Mouse (Mus musculus): ENCODE results near the gene Pigo. TPM values are rescaled to one million over a fixed set of nuclear protein-coding genes. Genes with fewer than 3 reads are reported as not detected.
"Not testable (repeated sequence)": the region's sequence is repeated elsewhere in the genome, so short reads cannot be mapped to it uniquely, and the experiment has no call there.

The Pigo gene
- total RNA-seq, 2 experiments from 2014 or later = 4.8 to 10.2 TPM

DNA sequence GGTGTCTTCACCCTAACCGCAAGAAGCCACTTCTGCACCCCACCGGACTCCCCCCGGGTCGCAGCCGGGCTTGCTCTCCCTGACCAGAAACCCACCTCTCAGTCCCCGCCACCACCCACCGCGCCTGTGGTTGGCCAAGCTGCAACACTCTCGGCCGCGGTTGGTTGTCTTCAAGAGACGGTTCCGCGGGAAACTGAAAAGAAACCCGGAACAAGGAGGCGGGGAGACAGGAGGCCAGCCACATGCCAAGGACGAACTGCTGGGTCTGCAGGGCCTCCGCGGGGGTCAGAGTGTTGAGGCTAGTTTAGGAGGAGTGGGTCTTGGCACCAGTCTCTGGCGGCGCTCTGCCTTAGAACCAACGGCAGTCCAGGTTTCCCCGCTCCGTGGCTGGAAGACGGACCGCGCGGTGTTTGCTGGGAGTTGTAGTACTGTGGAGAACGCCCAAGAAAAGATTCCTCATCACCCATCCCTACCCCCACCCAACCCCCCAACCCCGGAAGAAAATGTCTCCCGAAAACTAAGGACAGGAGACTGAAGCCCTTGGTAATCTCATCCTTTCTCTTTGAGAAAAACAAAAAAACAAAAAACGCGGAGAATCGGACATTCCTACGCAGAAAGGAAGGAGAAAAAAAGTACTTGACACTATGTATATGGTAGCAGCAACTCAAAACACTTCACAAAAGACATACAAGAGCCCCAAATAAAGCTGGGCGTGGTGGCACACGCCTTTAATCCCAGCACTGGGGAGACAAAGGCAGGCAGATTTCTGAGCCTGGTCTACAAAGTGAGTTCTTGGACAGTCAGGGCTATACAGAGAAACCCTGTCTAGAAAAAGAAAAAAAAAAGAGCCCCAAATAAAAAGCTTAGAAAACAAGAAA lies 15.2 kb downstream of the Pigo start, which contains the start of gene Fancg:
Gene Fancg (minus strand): TSS at position 346 of the 878 bp plus-strand sequence.
- peak; percentile 89 for ATAC-seq (replicated peaks; ENCODE audit: low FRiP score, poor library complexity, severe bottlenecking)

DNA sequence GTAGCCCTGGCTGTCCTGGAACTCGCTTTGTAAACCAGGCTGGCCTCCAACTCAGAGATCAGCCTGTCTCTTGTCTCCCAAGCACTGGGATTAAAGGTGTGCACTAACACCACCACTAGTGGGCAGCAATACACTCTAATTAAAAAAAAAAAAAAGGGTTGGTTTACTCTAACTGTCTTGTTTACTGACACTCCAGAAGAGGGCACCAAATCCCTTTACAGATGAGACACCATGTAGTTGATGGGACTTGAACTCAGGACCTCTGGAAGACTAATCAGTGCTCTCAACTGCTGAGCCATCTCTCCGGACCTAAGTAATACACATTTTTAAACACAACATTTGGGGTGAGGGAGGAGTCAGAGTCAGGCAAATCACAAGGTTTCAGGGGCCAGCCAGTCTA lies 19.9 kb downstream of the Pigo start:
- peak; percentile 66 for ATAC-seq (replicated peaks; ENCODE audit: low FRiP score, poor library complexity, severe bottlenecking)

DNA sequence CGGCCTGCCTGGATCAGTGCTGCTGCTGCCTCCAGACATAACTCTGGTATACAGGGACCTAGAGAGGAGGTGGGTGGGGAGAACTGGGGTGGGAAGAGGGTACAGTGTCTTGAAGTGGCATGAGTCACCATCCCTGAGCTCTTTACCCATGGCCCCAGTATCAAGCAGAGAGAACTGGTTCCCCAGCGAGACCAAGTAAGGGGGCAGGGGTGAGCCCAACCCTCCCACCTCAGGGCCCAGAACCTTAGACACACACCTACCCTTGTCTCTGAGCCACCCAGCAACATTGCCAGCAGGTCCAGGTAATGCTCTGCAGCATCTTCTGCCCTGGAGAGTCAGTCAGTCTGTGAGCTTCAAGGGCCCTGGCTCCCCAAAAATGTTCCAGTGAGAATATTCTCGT lies 20.7 kb downstream of the Pigo start:
- ATAC-seq (replicated peaks; ENCODE audit: low FRiP score, poor library complexity, severe bottlenecking) = no peak

DNA sequence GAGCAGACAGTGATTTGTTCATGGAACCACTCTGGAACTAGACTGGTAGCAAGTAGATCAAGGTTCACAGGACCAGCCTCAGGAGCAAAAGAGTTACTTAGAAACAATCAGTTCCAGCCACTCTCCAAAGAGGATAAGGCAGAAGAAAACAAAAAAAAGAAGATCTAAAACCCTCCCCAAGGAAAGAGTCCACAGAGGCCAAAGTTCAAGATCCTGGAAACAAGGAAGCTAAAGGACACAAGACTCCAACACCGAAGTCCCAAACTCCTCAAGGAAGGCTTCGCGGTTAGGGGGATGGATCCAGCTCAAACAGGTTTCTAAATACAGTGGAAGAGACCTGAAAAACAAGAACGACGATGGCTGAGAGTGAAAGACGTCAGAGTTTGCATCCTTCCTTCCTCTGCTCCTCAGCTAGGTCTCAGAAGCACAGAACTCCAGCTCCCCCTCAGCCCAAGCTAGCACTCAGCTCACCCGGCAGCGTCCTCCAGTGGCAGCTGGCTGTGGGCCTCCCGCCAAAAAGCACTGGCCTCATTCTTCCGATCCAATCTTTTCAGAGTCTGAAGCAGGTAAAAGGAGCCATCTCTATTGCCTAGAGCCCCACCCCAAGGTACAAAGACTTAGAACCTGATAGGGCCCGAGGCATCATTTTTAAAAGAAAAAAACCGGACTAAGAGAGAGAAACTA lies 22.7 kb downstream of the Pigo start:
- no peak for ATAC-seq (replicated peaks; ENCODE audit: low FRiP score, poor library complexity, severe bottlenecking)

DNA sequence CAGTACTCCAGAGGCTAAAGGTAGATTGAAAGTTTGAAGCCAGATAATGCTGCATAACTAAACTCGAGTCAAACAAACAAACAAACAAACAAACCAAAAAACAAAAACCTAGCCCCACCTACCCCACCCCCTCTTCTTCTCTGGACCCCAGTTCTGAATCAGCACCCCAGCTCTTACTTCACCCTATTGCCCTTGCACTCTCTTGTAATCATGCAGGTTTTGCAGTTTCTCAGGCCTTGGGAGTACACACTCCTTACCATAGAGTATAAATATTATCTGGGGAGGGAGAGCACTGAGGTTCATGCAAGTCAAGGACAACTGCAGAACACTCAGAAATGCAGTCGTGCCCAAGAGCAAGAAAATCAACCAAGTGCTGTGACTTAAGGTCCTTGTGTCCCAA lies 24.3 kb downstream of the Pigo start:
- no peak for ATAC-seq (replicated peaks; ENCODE audit: low FRiP score, poor library complexity, severe bottlenecking)

DNA sequence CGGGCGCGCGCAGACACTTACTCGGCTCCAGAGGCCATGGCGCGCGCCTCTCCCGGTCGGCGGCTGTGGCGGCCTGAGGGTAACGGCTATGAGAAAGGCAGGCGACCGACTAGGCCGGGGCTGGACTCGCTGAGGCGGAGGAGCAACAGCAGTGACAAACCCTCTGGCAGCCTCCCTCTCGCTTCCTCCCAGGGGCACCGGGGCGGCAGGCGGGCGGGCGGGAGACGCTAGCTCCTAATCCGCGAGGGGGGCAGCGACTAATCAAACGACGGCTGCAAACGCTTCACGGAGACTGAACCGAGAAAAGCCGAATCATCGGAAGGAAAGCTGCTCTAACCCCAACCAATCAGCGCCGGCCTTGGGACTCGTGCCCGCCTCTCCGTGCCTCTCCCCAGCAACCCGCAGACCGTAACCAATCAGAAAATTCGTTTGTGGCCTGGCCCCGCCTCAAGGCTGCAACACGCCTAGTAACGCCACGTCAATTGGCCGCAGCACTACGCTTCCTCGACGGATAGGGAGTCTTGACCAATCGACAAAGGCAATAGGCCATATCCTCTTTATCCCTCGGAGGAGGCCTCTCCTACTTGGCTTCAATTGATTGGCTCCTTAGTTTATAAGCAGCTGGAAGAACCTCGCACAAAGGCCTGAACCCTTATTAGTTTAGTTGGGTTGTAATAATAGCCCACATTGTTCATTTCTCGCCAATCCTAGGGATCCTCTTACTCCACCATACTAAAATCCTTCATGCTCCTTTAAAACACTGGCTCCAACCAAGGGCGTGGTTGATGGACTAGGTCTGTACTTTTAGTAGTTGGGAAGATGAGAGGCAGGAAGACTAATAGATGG lies 25.3 kb downstream of the Pigo start, which contains the start of gene Vcp:
Gene Vcp (minus strand): TSS at position 367 of the 846 bp plus-strand sequence.
- ATAC-seq (replicated peaks; ENCODE audit: low FRiP score, poor library complexity, severe bottlenecking) = peak; percentile 92

DNA sequence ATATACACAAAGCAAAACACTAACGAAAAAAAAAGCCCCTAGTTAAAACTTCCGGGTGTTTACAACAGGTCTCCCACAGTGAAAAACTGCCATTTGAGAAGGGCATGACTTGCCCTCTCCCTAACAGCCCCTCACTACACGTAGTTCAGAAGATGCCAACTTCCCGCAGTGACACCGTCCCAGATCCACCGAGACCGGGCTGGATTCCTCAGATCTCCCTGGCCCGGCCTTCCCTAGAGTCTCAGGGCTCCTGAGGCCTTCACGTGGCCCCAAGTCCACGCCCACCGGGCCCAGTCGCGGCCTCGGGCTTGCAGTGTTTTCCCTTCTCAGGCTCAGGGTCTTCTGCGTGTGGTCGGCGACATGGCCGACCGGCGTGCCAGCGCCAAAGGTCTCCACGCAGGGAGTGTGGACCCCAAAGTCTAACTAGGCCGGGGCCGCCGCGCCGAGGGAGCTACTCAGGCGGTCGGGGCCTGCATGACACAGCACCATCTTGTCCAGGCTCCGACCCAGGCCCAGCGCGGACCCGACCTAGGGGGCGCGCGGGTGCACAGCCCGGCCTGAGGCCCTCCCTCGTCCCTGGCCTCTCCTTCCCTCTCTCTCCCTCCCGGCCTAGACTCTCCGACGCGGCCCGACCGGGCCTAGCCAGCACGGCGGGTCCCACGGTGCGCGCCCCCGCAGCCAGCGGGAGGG lies 26.0 kb downstream of the Pigo start:
- ATAC-seq (replicated peaks; ENCODE audit: low FRiP score, poor library complexity, severe bottlenecking) = peak; percentile 63

DNA sequence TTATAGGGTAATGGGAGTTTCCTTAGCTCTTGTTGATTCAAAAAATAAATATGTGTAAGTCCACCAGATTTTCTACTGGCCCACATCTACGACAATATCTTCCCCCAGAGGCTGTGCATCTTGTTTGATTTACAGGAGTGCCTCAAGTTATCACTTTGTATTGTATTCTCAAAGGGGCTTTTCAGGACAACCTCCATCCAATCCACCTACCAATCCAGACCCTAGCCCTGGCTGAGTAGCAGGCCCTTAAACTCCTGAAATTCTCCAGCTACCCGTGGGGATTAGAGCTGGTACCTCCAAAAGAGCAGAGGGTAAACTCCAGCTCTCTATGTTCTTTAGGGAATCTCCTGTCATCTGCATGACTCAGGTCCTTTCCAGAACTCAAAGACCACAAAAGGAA lies 27.6 kb downstream of the Pigo start:
- ATAC-seq (replicated peaks; ENCODE audit: low FRiP score, poor library complexity, severe bottlenecking) = no peak

DNA sequence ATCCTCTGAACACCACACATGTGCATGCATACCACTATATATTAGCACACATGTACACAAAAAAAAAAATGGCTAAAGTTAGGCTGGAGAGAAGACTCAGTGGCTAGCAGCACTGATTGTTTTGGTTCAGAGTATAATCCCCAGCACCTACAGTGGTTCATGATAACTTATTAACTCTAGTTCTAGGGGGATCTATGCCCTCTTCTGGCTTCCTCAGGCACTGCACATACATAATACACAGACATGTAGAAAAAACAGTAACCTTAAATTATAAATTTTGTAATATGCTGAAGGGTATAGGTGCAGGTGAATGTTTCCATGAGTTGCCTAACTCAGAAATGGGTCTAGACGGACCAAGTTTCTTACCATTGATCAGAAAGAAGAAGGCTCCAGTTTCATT lies 37.3 kb downstream of the Pigo start:
- 0 out of 2 replicates have a peak, but pooled peaks have one; percentile 53 for ATAC-seq (replicated peaks; ENCODE audit: low FRiP score, poor library complexity, severe bottlenecking)

DNA sequence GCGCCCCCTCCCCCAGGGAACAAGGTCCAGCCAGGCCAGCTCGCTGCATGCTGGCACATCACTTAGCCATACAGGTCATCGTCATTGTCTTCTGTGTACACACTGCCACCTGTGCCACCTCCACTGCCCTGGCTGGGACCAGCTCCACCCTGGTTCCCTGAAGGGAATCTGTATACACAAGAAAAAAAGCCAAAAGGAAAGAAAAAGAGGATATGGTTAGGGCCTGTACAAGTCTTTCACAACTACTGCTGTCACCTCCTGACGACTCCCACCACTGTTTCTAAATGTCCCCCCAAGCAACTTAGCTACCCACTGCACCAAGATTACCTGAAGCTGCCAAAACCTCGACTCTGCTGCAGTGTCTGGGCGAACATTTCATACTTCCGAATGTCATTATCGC lies 45.2 kb downstream of the Pigo start:
- not testable (repeated sequence) for ATAC-seq (replicated peaks; ENCODE audit: low FRiP score, poor library complexity, severe bottlenecking)

DNA sequence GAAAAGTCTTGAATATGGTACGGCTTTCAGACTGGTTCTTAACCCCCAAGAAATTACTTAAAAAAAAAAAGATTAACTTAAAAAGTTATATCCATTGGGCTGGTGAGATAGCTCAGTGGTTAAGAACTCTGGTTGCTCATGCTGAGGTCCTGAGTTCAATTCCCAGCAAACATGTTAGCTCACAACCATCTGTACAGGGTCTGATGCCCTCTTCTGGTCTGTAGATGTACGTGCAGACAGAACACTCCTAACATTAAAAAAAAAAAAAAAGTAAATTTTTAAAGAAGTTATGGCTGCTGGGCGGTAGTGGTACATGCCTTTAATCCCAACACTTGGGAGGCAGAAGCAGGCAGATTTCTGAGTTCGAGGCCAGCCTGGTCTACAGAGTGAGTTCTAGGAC lies 47.6 kb downstream of the Pigo start:
- 0 out of 2 replicates have a peak, but pooled peaks have one; percentile 49 for ATAC-seq (replicated peaks; ENCODE audit: low FRiP score, poor library complexity, severe bottlenecking)

DNA sequence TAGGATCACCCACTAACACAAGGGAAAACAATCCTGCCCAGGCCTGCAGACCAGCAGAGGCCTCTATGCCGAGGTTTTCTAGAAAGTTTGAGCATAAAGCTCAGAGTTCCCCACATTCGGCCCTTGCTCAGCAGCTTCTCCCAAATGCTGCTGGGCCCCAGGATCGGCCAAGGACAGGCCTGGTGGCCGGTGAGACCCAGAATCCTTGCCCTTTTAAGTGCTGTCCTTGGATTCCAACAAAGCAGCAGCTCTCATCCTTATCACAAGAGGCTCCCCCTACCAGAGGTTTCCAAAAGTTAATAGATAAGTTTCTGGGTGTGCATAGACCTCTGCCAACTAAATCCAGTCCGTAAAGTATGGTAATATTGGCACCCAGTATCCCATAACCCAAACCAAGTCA lies 51.8 kb downstream of the Pigo start:
- no peak for ATAC-seq (replicated peaks; ENCODE audit: low FRiP score, poor library complexity, severe bottlenecking)

DNA sequence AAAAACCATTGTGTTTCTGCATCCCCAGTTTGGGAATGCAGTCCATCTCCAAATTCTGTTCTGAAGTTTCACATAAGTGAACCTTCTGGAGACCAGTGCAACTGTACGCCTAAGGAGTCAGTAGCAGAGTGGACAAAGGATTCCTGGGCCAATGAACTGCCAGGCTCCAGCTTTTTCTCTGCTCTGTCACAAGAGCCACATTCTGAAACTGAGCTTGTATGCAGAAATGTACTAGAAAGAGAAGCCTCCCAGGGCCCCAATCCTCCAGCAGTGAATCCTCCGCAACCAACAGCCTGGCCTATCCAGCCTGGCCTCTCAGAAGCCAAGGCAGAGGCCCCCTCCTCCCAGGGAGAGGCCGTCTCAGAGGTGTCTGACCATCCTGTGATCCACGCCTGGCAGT lies 52.7 kb downstream of the Pigo start:
- ATAC-seq (replicated peaks; ENCODE audit: low FRiP score, poor library complexity, severe bottlenecking) = no peak

DNA sequence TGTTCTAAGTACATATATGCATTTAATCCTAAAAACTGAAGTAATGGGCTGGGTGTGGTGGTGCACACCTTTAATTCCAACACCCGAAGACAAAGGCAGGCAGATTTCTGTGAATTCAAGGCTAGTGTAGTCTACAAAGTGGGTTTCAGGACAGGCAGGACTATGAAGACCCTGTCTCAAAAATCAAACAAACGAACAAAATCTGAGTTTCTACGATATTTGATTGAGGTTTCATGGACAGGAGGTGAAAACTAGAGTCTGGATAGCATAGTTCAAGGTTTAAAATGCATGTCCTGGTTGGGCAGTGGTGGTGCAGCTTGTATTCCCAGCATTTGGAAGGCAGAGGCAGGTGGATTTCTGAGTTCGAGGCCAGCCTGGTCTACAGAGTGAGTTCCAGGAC lies 56.3 kb downstream of the Pigo start, which contains the start of gene 1700022I11Rik:
Gene 1700022I11Rik (plus strand): TSS at position 301 of the 400 bp plus-strand sequence.
- no peak for ATAC-seq (replicated peaks; ENCODE audit: low FRiP score, poor library complexity, severe bottlenecking)

Other genes with a start within 250 kb of the Pigo start
- gene Fam205a1, start 171.9 kb downstream of the Pigo start, total RNA-seq (2015; ENCODE audit: low replicate concordance) = 3.8 and 4.0 TPM in 2 replicates
- 1.8 and 2.6 TPM in 2 replicates for gene Fam205a1, start 171.9 kb downstream of the Pigo start, total RNA-seq (2017; ENCODE audit: low replicate concordance)
- not detected in 2 replicates for gene Gm12394, start 169.0 kb downstream of the Pigo start, total RNA-seq (2015; ENCODE audit: low replicate concordance)
- gene Gm12394, start 169.0 kb downstream of the Pigo start, total RNA-seq (2017; ENCODE audit: low replicate concordance) = not detected in 2 replicates
- gene Fam205c, start 151.6 kb downstream of the Pigo start, total RNA-seq (2015; ENCODE audit: low replicate concordance) = not detected in 2 replicates
- gene Fam205c, start 151.6 kb downstream of the Pigo start, total RNA-seq (2017; ENCODE audit: low replicate concordance) = 0.56 TPM in 1 of 2 replicates, not detected in the other
- not detected in 2 replicates for gene Phf24, start 109.2 kb downstream of the Pigo start, total RNA-seq (2015; ENCODE audit: low replicate concordance)
- 1.7 and 5.8 TPM in 2 replicates for gene Phf24, start 109.2 kb downstream of the Pigo start, total RNA-seq (2017; ENCODE audit: low replicate concordance)
- 7.9 TPM in 1 of 2 replicates, not detected in the other for gene Dnajb5, start 76.0 kb downstream of the Pigo start, total RNA-seq (2015; ENCODE audit: low replicate concordance)
- gene Dnajb5, start 76.0 kb downstream of the Pigo start, total RNA-seq (2017; ENCODE audit: low replicate concordance) = 0.14 TPM in 1 of 2 replicates, not detected in the other
- not detected in 2 replicates for gene 1700022I11Rik, start 56.2 kb downstream of the Pigo start, total RNA-seq (2015; ENCODE audit: low replicate concordance)
- 5.3 TPM in 1 of 2 replicates, not detected in the other for gene 1700022I11Rik, start 56.2 kb downstream of the Pigo start, total RNA-seq (2017; ENCODE audit: low replicate concordance)
- gene Vcp, start 25.3 kb downstream of the Pigo start, total RNA-seq (2015; ENCODE audit: low replicate concordance) = 71.9 and 85.5 TPM in 2 replicates
- 149 and 153 TPM in 2 replicates for gene Vcp, start 25.3 kb downstream of the Pigo start, total RNA-seq (2017; ENCODE audit: low replicate concordance)
- 1.7 and 8.6 TPM in 2 replicates for gene Fancg, start 15.3 kb downstream of the Pigo start, total RNA-seq (2015; ENCODE audit: low replicate concordance)
- 11.8 and 17.6 TPM in 2 replicates for gene Fancg, start 15.3 kb downstream of the Pigo start, total RNA-seq (2017; ENCODE audit: low replicate concordance)
- gene Stoml2, start 5.9 kb upstream of the Pigo start, total RNA-seq (2015; ENCODE audit: low replicate concordance) = 38.6 and 40.1 TPM in 2 replicates
- 53.4 and 59.0 TPM in 2 replicates for gene Stoml2, start 5.9 kb upstream of the Pigo start, total RNA-seq (2017; ENCODE audit: low replicate concordance)
- gene Fam214b, start 20.4 kb upstream of the Pigo start, total RNA-seq (2015; ENCODE audit: low replicate concordance) = 177 and 182 TPM in 2 replicates
- gene Fam214b, start 20.4 kb upstream of the Pigo start, total RNA-seq (2017; ENCODE audit: low replicate concordance) = 191 and 193 TPM in 2 replicates
- not detected in 2 replicates for gene Unc13b, start 33.1 kb upstream of the Pigo start, total RNA-seq (2015; ENCODE audit: low replicate concordance)
- gene Unc13b, start 33.1 kb upstream of the Pigo start, total RNA-seq (2017; ENCODE audit: low replicate concordance) = not detected in 2 replicates
- gene Atp8b5, start 241.3 kb upstream of the Pigo start, total RNA-seq (2015; ENCODE audit: low replicate concordance) = not detected in 2 replicates
- 2.0 TPM in 1 of 2 replicates, not detected in the other for gene Atp8b5, start 241.3 kb upstream of the Pigo start, total RNA-seq (2017; ENCODE audit: low replicate concordance)